Mouse (Mus musculus) kidney, postnatal 0 days (tissue): ENCODE results near the gene Gatc. TPM values are rescaled to one million over a fixed set of nuclear protein-coding genes. Genes with fewer than 3 reads are reported as not detected.

Source experiments
- ATAC-seq: fragments of 200-750 bp; cut with Nextera tagmentation; replicated peaks from 2 replicates; pipeline ENCODE4 v1.8.0; 2017; ENCODE audit warnings: low read depth, moderate number of reproducible peaks, moderate TSS enrichment, moderate library complexity; ENCODE audit not compliant: low FRiP score
- DNase-seq: peaks from one replicate; pipeline ENCODE4 v3.0.0-alpha.2; 2016; ENCODE audit warnings: low spot score
- H3K27ac ChIP-seq: fragments of 300-500 bp; sonication (generic); 2 replicates; pipeline ENCODE4 v1.5.1; 2014; ENCODE audit warnings: mild to moderate bottlenecking
- H3K27me3 ChIP-seq: fragments of 300-500 bp; sonication (generic); 2 replicates; pipeline ENCODE4 v1.6.1; 2014; ENCODE audit warnings: low read length, mixed read lengths; ENCODE audit not compliant: insufficient read depth
- H3K36me3 ChIP-seq: fragments of 300-500 bp; sonication (generic); 2 replicates; pipeline ENCODE4 v1.6.1; 2014; ENCODE audit warnings: low read length, mixed read lengths; ENCODE audit not compliant: insufficient read depth
- H3K4me1 ChIP-seq: fragments of 300-500 bp; sonication (generic); replicated peaks from 2 replicates; pipeline ENCODE4 v1.6.1; 2014; ENCODE audit warnings: antibody characterized with exemption, low read length, mixed read lengths; ENCODE audit not compliant: insufficient read depth
- H3K4me2 ChIP-seq: fragments of 300-500 bp; sonication (generic); 2 replicates; pipeline ENCODE4 v1.6.1; 2014; ENCODE audit warnings: mild to moderate bottlenecking, low read length, moderate library complexity, mixed read lengths
- H3K4me3 ChIP-seq: fragments of 300-500 bp; sonication (generic); replicated peaks from 2 replicates; pipeline ENCODE4 v1.5.1; 2014; ENCODE audit warnings: low read depth, low read length
- H3K9ac ChIP-seq: fragments of 300-500 bp; sonication (generic); 2 replicates; pipeline ENCODE4 v1.6.1; 2014; ENCODE audit warnings: low read depth, low read length
- H3K9me3 ChIP-seq: fragments of 300-500 bp; sonication (generic); replicated peaks from 2 replicates; pipeline ENCODE4 v1.6.1; 2016; ENCODE audit warnings: low read length, inconsistent platforms, mixed read lengths
- CTCF ChIP-seq: IDR thresholded peaks from 2 replicates; pipeline ENCODE4 v1.5.1; 2016; ENCODE audit warnings: antibody characterized with exemption, low read depth, mild to moderate bottlenecking, moderate library complexity
- whole genome bisulfite sequencing: fragments of 180-500 bp; shearing (Covaris S2); extraction: QIAGEN DNeasy Blood & Tissue Kit; methylation state at CpG from one replicate; pipeline ENCODE4 v1.1.7; 2014; 5-methylcytosine and 5-hydroxymethylcytosine counted together
- polyA plus RNA-seq: library from polyadenylated mRNA; unstranded; fragments of >200 nt; fragmentation: Nextera tagmentation; extraction: Ambion mirVana; gene quantifications from 2 replicates; pipeline ENCODE4 v1.2.1, GENCODE M21; 2015

The Gatc gene
- polyA plus RNA-seq, 1 experiment from 2014 or later: 20.8 TPM

- Histone ChIP-seq H3K4me2 (no peak overlapping the region), H3K4me1 (no peaks in the 10 kb centered on the region), H3K36me3 (no peaks in the 10 kb centered on the region), H3K9ac (no peak overlapping the region), H3K27ac (no peak overlapping the region), H3K27me3 (no peaks in the 10 kb centered on the region), H3K9me3 (no peaks in the 10 kb centered on the region), H3K4me3 (no peak overlapping the region)
- WGBS: 84% methylated on average over 4 of the region's 4 CpGs
- DNase-seq (no peak), ATAC-seq (no peak)
- no peak for TF ChIP-seq CTCF
Measured at GRCm38 (mm10) chr5:115364782-115365181, 23.8 kb upstream of the Gatc start.

DNA sequence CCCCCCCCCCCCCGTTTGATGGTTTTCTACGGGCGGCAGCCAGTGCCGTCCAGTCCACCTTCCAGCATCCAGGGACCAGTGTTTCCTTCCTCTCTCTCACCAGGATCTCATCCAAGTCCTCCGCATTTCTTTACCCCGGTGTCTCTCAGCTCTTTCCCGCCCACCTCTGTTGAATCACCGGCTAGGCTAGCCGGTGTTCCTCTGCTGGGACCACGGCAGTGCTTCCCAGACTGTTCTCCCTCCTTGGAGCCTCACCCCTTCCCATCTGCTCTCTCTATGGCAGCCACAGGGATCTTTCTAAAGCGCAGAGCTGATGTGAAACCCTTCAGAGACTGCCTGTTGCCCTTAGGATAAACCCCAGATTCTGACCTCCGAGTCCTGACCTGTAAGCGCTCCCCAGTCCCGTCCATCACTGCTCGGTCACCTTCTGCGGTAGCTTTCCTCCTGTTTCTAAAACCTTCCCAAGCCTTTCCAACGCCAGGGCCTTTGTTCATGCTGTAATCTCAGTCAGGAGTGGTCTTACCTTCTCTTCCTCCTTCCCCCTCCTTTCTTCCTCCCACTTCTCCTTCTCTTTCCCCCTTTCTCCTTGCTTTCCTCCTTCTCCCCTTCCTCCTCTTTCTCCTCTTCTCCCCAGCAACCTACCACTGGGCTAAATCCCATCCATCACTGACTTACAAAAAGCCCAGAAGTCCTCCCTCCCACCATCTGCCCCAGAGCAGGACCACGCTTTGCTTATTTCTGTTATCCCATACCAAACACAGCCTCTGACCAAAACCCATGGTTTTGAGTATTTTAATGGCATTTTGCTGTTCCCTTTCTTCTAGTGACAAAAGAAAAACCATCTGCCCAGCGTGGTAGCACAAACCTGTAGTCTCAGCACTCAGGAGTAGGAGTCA, 22.1 kb upstream of the Gatc start:
- no peak overlapping the region for H3K27ac ChIP-seq
- H3K9me3 ChIP-seq: no peaks in the 10 kb centered on the region
- 24% methylated on average over 19 of the region's 19 CpGs for WGBS
- ATAC-seq (no peak), DNase-seq (no peak)
- no peaks in the 10 kb centered on the region for H3K4me1 ChIP-seq
- no peak overlapping the region for H3K4me3 ChIP-seq
- no peaks in the 10 kb centered on the region for H3K27me3 ChIP-seq
- no peak for TF ChIP-seq CTCF
- no peaks in the 10 kb centered on the region for H3K36me3 ChIP-seq
- no peak overlapping the region for H3K9ac ChIP-seq
- H3K4me2 ChIP-seq: no peak overlapping the region

GRCm38 (mm10) chr5:115362216-115362615, 21.2 kb upstream of the Gatc start:
- no peaks in the 10 kb centered on the region for H3K9me3 ChIP-seq
- no peak for TF ChIP-seq CTCF
- H3K4me1 ChIP-seq: no peaks in the 10 kb centered on the region
- no peak overlapping the region for H3K27ac ChIP-seq
- H3K36me3 ChIP-seq: no peaks in the 10 kb centered on the region
- no peaks in the 10 kb centered on the region for H3K27me3 ChIP-seq
- H3K4me2 ChIP-seq: no peak overlapping the region
- no peak for DNase-seq
- H3K9ac ChIP-seq: no peak overlapping the region
- WGBS: 46% methylated on average over 7 of the region's 7 CpGs
- no peak for ATAC-seq
- no peak overlapping the region for H3K4me3 ChIP-seq

DNA sequence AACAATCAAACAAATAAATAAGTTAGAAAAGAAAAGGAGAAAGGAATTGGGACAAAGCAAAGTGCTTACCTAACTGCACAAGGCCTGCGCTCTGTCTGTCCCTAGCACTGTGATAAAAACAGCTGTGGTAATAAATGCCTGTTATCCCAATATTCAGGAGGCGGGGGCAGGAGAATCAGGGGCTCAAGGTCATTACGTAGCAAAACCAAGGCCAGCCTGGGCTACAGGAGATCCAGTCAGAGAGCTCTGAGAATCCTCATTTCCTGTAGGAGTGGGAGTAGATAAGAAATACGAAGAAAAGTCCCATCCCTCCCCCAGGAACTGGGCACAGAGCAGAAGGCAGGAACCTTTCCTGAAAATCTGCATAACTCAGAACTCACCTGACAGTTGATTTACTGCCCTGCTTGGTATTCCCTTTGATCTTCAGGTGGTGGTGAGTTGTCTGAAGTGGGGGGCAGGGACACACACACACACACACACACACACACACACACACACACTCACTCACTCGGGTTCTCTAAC, 18.9 kb upstream of the Gatc start:
- DNase-seq: peak; percentile 32
- Histone ChIP-seq H3K4me3 (no peak overlapping the region), H3K27me3 (no peaks in the 10 kb centered on the region), H3K9me3 (no peaks in the 10 kb centered on the region), H3K4me2 (no peak overlapping the region), H3K9ac (no peak overlapping the region), H3K27ac (no peak overlapping the region), H3K4me1 (no peaks in the 10 kb centered on the region), H3K36me3 (no peaks in the 10 kb centered on the region)
- WGBS: 45% methylated on average over 5 of the region's 5 CpGs
- ATAC-seq: no peak
- TF ChIP-seq CTCF: no peak

DNA sequence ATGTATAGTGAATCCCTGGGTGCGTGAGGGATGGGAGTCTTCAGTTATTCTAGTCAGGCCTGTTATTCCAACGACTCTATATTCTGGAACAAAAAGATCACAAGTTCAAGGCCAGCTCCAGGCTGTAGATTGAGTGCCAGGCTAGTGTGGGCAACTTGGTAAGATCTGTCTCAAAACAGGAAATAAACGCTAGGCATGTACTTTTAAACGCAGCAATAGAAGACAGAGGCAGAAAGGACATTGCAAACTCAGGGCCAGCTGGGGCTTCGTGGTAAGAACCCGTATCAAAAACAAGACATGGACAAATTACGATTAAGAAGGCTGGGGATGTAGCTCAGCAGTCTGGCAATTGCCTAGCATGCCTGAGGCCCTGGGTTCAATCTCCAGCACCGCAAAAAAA, 18.5 kb upstream of the Gatc start:
- Histone ChIP-seq H3K9ac (no peak overlapping the region), H3K27me3 (no peaks in the 10 kb centered on the region), H3K9me3 (no peaks in the 10 kb centered on the region), H3K4me2 (no peak overlapping the region), H3K4me3 (no peak overlapping the region), H3K36me3 (no peaks in the 10 kb centered on the region), H3K4me1 (no peaks in the 10 kb centered on the region), H3K27ac (no peak overlapping the region)
- no peak for DNase-seq
- WGBS: 78% methylated on average over 8 of the region's 8 CpGs
- no peak for ATAC-seq
- no peak for TF ChIP-seq CTCF

- Histone ChIP-seq H3K4me3 (no peak overlapping the region), H3K4me1 (no peaks in the 10 kb centered on the region), H3K9me3 (no peaks in the 10 kb centered on the region), H3K9ac (no peak overlapping the region), H3K27me3 (no peaks in the 10 kb centered on the region), H3K36me3 (no peaks in the 10 kb centered on the region), H3K27ac (no peak overlapping the region), H3K4me2 (no peak overlapping the region)
- ATAC-seq (peak; percentile 57), DNase-seq (peak; percentile 85)
- peak; percentile 94 for TF ChIP-seq CTCF
- WGBS: 2% methylated on average over 12 of the region's 12 CpGs
Measured at GRCm38 (mm10) chr5:115358872-115359271, 17.9 kb upstream of the Gatc start.
